Mouse (Mus musculus) cortical plate, adult 2 months (tissue): ENCODE measurements around the gene Prkrip1.

ENCODE experiments used
- CTCF ChIP-seq: fragments of 200-500 bp; IDR thresholded peaks from 2 replicates; pipeline ENCODE4 v1.5.1; 2011; ENCODE audit warnings: mild to moderate bottlenecking, control low read depth, low read length; ENCODE audit not compliant: insufficient read depth; ENCODE audit errors: extremely low read depth
- POLR2A ChIP-seq: fragments of 200-500 bp; IDR thresholded peaks from 2 replicates; pipeline ENCODE4 v1.6.1; 2011; ENCODE audit warnings: mild to moderate bottlenecking, low read length, control low read depth; ENCODE audit not compliant: insufficient read depth; ENCODE audit errors: extremely low read depth

DNA sequence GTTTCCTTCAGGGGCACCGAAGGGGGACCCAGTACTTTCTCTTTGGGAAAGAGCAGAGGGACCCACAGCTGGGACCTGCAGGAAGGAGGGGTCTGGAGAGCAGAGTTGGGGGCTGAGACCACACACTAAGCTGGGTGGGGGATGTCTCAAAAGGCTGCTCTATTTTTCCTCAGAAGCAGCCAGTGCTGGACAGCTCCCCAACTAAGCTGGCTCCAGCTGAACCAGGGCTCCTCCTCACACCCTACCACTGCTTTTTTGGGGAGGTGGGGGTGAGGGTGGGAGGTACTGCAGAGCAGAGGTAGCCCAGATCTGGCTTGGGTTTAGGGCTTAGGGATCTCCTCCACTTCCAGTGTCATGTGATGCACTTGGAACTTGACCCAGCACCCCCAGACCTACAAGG lies 41.6 kb upstream of the Prkrip1 start:
- TF ChIP-seq CTCF (no peak), POLR2A (no peak)
